Mouse (Mus musculus): ENCODE data around the gene Sptssb. TPM values are rescaled to one million over a fixed set of nuclear protein-coding genes. Genes with fewer than 3 reads are reported as not detected.

The Sptssb gene
- total RNA-seq, 2 experiments from 2014 or later = not detected

DNA sequence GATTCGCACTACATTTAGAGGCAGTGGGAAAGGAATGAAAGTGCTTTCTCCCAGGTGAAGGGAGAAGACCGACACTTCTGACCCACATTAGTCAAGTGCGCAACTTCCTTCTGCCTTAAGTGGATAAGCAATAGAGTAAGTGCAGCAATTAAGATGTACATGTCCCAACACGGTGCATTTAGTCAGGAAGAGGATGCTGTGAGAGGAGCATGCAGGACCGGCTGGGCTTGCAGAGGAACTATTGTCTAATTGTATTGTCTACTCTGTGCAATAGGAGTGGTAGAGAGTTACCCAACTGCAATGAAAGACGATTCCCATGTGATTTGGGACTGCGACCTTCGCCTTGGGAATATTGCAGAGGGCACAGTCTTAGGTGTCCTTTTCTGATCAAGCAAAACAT lies 30.2 kb downstream of the Sptssb start:
- DNase-seq = no peak

DNA sequence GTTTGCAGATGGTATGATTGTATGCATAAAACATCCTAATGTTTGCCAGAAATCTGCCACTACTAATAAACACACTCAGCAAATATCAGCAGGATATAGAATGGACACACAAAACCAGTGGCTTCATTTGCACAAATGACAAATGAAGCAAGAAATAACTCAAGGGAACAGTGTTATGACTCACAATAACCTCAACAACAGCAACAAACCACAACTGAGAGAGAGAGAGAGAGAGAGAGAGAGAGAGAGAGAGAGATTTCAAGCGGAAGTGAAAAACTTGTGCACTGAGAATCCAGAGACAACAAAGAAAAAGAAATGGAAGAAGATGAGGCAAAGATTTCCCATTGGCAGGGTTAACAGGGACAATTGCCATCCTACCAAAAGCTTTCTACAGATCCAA lies 35.2 kb downstream of the Sptssb start:
- no peak for DNase-seq

DNA sequence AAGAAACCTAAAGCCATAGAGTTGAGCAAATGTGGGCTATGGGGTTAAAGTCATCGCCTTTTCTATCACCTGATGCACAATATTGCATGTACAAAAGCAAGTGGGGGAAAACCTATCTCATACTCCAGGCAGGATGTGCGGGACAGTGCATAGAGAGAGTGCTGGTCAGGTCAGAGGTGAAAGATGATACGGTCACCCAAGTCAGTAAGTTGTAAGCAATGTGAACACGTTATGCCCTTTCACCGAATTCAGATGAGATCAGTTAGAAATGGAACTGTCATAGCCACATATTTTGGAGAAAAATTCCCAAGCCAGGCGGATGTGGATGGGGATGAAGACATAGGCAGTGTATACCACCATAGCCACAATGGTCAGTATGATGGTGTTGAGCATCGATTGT lies 39.1 kb downstream of the Sptssb start:
- DNase-seq = no peak

DNA sequence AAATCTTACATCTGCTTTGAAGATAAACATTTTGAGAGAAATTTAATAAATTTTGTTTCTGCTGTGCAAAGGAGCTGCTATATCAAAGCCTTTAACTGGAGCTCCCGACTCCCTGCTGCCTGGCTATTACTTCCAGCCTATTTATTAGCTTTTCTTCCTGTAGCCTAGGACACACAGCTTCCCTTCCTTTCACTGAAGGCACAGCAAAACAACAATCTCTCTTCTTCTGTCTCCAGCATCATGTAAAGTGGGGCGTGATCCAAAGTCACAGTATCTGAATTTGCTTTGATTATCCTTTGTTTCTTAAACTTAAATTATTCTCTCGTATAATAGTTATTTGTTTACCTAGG lies 39.9 kb downstream of the Sptssb start:
- no peak for DNase-seq

DNA sequence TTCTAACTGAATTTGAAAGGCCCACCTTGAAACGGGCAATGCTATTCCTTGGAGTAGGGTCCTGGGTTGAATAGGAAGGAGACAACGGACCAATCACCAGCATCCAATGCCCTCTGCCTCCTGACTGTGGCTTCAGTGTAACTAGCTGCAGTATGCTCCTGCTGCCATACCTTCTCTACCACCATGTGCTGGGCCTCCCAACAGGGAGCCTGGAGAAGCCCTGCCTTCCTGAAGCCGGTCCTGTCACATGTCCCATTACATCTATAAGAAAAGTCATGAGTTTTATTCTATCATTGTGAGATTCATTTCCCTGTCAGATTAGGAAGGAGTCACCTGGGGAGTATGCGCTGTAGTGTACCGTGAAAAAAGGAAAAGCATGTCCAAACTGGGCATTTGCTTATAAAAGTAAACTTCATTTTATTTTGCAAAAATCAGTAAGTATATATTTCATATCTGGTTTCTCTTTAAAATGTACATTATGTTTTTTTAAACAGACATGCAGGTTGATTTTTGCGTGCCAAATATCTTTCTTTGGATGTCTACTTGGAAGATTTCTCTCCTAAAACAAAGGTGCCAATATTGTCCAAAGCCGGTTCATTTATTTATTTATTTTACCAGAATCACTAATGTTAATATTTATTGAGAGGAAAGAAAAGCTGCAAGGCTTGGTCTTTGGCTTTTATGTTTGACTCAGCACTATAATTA lies 40.4 kb downstream of the Sptssb start:
- no peak for DNase-seq

DNA sequence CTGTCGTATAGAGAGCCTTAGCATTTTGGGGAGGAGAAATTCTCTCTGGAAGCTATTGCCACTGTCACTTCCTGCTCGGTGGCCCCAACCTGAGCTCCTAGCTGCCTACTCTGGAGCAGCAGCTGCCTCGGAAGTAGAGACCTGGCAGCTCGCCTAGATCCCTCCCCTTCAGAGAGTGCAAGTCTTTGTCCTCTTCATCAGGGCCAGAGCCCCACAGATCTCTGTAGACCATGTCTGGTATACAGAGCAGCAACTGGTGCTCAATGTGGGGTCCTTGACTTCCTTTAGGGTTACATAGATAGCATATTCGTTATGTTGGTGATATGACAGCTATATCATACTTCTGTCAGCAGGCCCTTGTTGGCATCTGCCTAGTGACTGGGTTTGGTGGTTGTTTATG lies 41.3 kb downstream of the Sptssb start:
- DNase-seq = no peak

DNA sequence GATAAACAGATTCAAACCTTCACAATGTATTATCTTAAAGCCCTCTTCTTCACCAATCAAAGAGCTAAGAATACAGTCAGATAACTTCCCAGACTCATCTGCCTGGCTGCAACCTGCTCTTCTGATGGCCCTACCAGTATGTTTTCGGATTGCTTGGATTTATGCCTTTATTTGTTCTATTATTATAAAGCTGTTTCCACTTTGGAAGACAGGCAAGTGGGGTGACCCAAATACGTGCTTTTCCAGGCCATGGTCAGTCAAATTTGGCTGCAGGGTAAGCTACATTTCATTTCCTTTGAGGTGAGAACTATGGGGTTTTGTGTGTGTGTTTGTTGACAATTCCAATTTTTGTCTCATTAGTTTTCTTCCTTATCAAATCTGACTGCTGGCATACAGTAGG lies 43.2 kb downstream of the Sptssb start:
- no peak for DNase-seq

DNA sequence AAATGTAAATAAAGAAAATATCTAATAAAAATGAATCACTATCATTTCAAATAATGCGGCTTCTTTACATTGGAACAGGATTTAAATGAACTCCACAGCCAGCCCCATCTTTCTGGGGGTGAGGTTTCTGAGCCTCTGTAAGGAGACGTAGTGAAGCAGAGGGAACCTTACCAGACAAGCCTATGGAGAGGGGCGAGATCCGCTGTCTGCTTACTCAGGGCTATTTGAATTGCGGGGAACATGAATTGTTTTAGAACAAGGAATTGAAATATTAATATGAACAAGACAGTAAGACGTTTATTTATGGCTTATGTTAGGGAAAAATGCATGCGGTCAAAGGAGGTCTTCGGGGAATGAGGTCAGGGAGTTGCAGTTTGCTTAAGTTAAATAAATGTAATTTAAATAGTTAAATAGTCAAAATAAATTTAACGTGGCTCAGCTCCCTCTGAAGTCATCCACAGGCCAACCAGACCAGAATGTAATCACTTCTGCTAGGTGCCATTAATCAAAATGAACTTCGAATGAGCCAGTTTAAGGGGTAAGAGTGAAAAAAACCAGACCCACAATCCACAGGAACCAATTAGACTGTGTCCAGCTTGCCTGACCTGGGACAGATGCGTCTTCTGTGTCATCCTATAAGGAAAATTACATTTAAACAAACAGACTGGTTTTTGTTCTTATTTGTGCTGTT lies 46.6 kb downstream of the Sptssb start:
- DNase-seq = no peak

DNA sequence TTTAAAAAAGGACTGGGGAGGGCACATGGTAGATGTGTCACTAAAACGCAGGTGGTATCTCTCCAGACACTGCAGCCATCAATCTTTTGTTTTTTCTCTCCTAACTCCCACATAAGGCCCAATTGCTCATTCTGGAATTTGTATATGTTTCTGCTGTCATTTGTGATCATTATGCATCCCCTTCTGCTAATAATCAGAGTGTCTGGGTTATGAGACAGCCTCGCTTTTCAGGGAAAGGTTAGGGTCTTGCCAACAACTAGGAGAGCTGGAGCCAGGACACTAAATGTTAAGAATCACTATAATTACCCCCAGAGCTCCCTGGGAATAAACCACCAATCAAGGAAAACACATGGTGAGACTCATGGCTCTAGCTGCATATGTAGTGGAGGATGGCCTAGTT lies 47.3 kb downstream of the Sptssb start:
- DNase-seq = no peak

DNA sequence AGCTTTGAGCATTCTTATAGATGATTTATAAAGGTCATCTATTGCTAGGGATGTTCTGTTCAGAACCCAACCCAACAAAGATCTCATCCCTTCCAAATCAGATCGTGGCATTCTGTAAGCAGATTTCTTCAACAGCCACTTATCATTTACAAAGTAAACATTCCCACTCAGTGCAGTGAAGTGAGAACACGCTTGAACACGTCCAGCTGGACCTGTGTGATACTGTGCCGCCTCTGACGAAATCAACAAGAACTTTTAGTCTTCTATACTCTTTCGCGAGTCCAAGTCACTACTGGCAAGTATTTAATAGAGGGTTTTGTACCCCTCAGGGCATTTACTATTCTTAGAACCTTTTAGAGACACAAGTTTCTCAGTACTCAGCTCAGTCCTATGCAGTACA lies 51.3 kb downstream of the Sptssb start:
- no peak for DNase-seq

DNA sequence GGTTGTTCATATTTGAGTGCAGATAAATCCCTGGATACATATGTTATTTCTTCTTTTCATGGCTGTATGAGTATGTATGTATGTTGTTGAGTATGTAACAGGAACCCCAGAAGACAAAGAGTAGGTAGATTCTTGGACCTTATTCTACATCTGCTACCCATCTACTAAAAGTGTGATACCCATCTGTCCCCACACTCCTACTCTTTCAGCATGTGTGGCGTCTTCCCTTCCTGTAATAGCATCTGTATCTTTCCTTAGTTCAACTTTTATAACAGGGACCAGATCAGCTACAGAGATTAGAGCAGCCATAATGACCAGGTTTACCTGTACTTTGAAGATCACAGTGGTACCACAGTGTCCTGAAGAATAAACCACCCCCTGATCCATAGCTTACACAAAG lies 56.6 kb downstream of the Sptssb start:
- no peak for DNase-seq

DNA sequence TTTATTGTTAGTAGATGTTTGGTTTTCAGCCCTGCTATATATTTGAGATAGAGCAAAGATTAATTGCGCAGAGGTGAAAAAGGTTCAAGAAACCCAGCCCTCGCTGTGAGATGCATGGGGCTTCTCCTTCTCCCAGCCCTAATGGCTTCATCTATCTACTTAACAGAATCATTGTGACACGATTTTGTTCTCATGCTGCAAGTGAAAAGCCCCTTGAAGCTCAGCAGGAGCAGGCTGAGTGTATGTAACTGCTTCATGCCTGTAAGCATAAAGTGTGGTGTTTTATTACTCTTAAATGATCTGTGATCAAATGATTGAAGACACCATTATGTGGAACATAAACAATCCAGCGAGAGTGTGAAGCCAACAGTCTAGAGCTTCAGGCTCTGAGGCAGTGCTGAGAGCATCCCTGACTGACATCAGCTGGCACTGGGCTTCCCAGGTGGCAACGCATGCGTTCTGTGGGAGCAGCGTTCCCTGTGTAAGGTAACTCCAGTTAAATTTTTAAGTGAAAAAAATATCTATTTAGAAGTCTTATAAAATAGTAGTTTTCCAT lies 58.8 kb downstream of the Sptssb start:
- DNase-seq = no peak

DNA sequence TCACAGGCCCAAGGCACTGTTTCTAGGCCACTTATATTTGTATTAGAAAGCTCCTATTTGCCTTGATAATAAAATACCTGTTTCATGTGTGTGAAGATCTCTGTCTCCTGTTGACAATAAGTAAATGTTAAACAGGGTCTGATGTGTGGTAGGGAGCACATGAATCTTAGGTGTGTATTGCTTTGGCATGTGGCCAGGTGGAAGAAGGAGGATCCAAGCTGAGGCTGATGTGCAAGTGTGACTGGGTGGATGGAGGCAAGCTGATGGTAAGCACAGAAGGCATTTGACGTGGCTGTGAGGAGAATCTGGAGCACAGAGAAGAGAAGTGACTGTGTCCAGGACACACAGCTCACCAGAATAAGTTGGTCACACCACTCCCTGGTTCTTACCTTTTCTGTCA lies 60.6 kb downstream of the Sptssb start:
- no peak for DNase-seq

DNA sequence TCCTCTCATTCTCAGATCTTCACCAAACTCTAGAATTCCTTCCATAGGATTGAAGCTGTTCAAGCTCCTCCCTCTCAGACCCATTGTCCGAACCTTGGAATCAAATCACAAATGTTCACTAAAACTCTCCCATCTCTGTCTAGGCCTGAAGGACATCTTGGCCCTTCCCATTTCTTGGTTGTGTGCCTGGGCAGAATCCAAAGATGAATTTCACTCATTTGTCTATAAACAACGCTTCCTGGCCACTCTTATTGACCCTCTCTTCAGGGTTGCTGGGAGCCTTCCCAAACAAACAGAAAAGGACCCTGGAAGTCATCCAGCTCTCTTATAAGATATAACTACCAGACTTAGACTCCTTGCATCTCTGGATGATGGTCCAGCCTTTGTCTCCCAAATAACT lies 61.8 kb downstream of the Sptssb start:
- DNase-seq = no peak

DNA sequence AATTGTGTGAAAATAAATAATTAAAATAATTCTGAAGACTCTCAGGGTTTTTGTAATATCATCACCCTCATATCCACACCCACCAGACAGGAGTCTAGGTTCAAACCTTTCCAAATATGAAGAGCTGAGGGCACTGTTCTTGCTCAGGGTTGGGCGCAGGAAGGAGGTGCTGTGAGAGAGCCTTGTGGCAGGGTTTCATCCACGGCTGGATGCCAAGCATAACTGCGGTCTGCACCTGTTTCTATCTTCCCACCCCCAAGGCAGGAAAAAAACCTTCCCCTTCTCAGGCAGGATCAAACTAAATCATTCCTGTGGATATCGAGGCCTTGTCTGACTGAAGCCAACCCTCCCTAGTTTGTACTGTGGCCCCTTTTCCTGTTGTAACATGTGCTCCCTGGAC lies 62.2 kb downstream of the Sptssb start:
- no peak for DNase-seq

DNA sequence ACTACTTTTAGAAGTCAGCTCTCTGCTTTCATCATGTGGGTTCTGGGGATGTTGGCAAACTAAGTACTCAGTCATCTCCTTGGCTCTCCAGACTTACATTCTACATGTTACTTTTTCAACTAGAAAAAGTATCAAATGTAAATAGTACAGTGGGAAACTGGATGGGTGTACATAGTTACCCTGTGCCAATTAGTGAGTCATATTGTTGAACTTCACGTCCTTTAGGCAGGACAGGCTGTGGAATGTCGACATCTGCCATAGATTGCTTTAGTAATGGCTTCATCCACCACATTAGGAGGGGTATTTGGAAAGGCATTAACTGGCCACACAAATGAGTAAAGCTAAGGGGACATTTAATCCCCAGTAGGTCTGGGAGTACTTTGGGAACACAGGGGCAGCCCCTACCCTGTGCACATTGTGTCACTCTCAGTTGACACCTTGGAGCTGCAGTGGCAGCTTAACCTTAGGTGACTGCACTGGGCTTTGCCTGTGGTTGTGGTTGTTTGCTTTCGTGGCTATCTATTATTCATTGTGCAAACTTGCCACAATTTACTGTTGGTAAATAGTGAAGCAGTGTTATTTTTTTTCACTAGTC lies 66.8 kb downstream of the Sptssb start:
- DNase-seq = no peak

DNA sequence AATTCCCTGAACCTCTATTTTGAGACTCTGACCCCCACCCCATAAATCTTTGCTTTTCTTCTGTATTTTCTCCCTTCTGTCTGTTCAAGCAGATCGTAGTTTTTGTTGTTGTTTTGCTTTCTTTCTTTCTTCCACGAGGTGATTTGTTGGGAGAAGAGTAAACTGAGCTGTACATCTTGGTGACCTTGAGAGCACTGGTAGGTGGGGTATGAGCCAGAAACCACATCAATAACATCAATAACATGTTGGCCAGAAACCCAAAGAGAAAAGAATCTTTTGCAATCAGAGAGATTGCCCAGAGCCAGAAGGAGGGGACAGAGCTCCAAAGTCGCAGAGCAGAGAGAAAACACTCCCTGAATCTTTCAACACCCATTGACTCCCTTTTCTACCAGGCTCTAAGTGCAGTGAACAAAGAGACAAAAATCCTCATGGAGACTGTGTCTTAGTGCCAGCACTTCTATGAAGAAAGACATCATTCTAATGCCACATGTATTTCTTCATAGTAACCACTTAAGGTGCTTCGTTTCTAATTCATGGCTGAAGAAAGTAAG lies 80.4 kb downstream of the Sptssb start:
- DNase-seq = no peak

DNA sequence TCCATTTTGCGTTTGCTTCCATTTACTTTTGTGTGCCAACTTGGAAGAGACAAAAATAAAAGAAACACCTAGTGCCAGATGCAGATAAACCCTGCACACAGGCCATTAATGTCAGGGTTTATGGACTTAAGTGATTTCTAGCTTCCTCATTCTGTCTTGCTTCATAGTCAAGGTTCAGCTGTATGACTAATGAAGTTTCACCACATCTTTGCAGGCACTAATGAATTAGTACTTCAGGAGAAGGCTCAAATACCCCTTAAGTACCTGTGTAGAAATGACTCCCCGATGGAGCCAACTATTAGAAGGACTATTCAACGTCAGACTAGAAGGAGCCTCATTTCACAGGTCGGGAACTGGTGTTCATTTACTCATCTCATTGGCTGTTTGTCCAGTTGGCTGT lies 86.4 kb downstream of the Sptssb start:
- no peak for DNase-seq

Other genes with a start within 250 kb of the Sptssb start
- gene Nmd3, start 138.0 kb downstream of the Sptssb start, total RNA-seq (2021) = 10 to 100 TPM; 30.5 to 36.4 TPM
- gene Otol1, start 147.7 kb upstream of the Sptssb start, total RNA-seq (2021) = not detected

All from gastrocnemius, postnatal 10 days (tissue).